Mouse (Mus musculus): ENCODE results near the gene Sik1.

- TF ChIP-seq CTCF (IDR thresholded peaks at IDR 0.05; ENCODE audit: low read depth) (no peak), EP300 (IDR thresholded peaks at IDR 0.05; ENCODE audit: low read depth) (no peak)
These were observed 15.1 kb downstream of the Sik1 start for GRCm38 (mm10) chr17:31840423-31841003.
